Mouse (Mus musculus) ES-E14 (cell line): ENCODE measurements around the gene H2bfm.

ENCODE experiments used
- HCFC1 ChIP-seq: IDR thresholded peaks from 2 replicates; pipeline ENCODE4 v1.6.1; 2012; ENCODE audit warnings: low read length, inconsistent platforms, borderline replicate concordance; ENCODE audit not compliant: insufficient read depth
- MAFK ChIP-seq: IDR thresholded peaks from 2 replicates; pipeline ENCODE4 v1.6.1; 2014; ENCODE audit warnings: mild to moderate bottlenecking, low read depth, low read length, inconsistent platforms; ENCODE audit not compliant: insufficient read depth
- ZC3H11A ChIP-seq: IDR thresholded peaks from 2 replicates; pipeline ENCODE4 v1.6.1; 2012; ENCODE audit warnings: low read depth, mild to moderate bottlenecking, inconsistent platforms, low read length, borderline replicate concordance
- ZNF384 ChIP-seq: IDR thresholded peaks from 2 replicates; pipeline ENCODE4 v1.6.1; 2012; ENCODE audit warnings: low read depth, low read length, inconsistent platforms

GRCm38 (mm10) chrX:136937985-136938384, 10.9 kb downstream of the H2bfm start:
- no peak for TF ChIP-seq ZC3H11A
- no peak for TF ChIP-seq HCFC1
- no peak for TF ChIP-seq MAFK
- TF ChIP-seq ZNF384 = no peak
